Mouse (Mus musculus) liver, adult 2 months (tissue): ENCODE measurements at regions not wholly inside any gene's neighbourhood (a gene's known extent, or its start where the extent isn't known, plus 50 kb on each side); places are given as distances from the start of the nearest gene placed in this dataset.

Experiments
- CTCF ChIP-seq: fragments of 200-500 bp; IDR thresholded peaks from 2 replicates; pipeline ENCODE4 v1.5.1; 2011; ENCODE audit warnings: low read depth, low read length, control low read depth
- POLR2A ChIP-seq: fragments of 200-500 bp; IDR thresholded peaks from 2 replicates; pipeline ENCODE4 v1.6.1; 2011; ENCODE audit warnings: low read length, control low read depth; ENCODE audit not compliant: insufficient read depth; ENCODE audit errors: extremely low read depth

DNA sequence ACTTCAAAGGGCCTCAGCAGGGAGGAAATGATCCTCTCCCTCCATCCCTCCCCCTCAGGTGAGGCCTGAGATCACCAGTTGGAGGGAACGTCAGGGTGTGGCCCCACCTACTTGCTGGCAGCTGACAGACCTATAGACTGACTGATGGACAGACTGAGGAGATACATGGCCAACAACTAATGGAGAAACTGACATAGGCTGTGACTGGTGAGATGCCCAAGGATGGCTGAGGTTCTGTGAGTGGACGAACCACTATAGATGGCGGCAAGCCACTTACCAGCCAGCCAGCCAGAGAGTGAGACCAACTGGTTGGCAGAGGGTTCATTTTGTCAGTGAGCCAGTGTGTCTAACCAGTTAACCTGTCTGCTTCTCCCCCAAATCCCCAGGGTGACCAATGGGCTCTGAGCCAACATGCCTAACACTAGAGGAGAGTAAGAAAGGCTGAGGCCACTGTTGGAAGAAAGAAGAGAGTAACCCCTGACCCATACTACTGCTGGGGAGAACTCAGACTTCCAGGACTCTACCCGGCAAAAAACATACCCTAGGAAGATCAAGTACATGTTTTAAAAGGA is 147.4 kb downstream of the Fgf18 start:
- TF ChIP-seq CTCF (no peak), POLR2A (no peak)
